Mouse (Mus musculus): Measurements from ENCODE around the gene Fxn.
"Not testable (repeated sequence)": the region's sequence is repeated elsewhere in the genome, so short reads cannot be mapped to it uniquely, and the experiment has no call there.

Fxn gene

DNA sequence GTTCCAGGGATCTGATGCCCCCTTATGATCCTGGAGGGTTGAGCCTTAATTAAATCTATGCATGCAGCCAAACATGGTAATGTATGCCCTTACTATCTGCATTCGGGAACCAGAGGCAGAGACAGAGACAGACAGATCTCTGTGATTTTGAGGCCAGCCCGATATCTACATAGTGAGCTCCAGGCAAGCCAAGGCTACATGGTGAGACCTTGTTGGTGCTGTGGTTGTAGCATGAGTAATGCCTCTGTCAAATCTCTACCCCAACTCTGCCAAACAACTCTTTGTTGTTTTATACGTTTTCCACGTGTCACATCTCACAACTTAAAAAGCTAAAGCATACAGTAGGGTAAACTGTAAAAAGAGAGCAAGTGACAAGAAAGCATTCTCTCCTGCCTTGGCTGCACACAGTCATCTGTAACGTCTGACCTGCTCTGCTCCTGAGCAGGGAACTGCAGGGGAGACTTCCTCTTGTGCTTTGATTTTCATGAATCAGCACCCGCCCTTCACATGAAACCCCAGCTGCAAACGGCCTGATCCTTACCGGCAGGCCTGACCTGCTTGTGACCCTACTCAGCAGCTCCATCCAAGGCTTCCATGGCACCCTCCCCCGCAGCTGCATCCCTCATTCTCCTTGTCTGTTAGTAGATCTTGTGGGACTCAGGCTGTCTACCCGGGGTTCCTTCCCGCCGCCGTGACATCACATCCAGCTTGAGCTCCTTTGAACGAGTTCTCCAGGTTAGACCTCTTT is 38.4 kb downstream of the Fxn start:
- peak; percentile 82 for DNase-seq (ENCODE audit: low spot score)

DNA sequence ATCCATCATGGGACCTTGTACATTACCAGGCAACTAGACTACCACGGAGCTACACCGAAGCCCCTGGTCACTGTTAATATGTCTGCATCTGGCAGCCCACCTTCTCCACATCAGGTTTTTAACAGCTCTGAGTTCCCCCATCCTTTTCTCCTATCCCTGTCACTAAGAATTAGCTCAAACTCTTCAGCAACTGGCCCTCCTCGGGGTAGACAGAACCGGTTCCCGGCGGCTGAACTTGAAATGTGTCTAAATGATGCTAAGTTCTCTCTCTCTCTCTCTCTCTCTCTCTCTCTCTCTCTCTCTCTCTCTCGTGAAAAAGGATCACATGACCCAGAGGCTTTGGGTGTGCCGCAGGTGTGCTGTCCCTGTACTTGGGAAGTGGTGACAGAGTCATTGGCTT is 39.1 kb downstream of the Fxn start:
- no peak for DNase-seq (ENCODE audit: low spot score)

DNA sequence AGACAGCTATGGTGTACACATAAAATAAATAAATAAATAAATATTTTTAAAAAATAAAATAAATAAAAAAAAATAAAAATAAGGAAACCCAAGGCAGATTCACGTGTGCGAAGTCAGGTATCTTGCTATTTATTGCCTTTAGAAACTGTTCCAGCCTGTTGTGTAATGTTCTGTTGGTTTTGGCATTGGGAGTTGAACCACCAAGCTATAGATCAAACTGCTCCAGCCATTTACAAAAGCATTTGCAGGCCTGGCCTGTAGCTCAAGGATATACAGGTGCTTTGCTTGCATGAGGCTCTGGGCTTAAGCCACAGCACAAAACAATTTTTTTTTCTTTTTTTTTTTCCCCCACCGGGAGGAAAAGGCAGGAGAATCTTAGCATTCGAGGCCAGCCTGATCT is 42.4 kb downstream of the Fxn start:
- DNase-seq (ENCODE audit: low spot score), result no peak

GRCm38 (mm10) chr19:24232356-24232755 is 48.0 kb downstream of the Fxn start:
- not testable (repeated sequence) for DNase-seq (ENCODE audit: low spot score)

DNA sequence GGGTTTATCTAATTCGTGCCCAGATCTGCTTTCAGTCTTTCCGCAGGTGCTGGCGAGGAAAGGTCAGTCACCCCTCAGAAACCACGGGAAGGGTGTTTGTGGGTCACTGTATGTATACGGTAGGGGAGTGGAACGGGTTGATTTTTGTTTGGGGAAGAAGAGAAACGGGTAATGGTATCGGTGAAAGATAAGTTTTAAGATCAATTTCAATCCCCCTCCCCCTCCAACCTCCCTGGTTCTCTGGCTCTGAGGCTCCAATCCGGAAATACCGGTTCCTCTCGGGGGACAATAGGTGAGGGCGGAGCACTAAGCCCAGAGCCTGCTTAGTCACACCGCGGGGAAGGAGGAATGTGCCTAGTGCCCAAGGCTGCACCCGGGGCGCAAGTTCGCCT is 55.1 kb downstream of the Fxn start:
- peak; percentile 77 for DNase-seq (ENCODE audit: low spot score)

- peak; percentile 65 for DNase-seq (ENCODE audit: low spot score)
Observed at GRCm38 (mm10) chr19:24224500-24225304, 55.7 kb downstream of the Fxn start, which contains the start of gene Tjp2. Gene Tjp2 (minus strand): TSS chr19:24225030.

DNA sequence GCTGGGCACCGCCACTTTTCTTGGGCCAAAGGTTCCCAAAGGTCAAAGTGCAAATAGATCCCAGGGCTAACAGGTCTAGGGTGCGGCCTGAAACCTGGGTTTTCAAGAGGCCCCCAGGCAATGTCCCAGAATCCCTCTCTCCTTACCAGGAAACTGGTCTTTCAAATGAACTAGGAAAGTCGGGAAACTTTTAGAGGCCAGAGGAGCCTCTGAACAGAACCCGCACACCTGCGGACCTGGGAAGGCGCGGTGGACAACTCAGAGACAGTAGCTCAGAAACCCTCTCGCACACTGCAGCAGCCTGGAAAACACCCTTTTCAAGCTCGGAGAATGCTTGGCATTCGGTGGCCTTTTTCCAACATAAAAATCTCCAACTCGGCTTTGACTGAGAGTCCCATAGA is 56.6 kb downstream of the Fxn start:
- DNase-seq (ENCODE audit: low spot score), result peak; percentile 20

DNA sequence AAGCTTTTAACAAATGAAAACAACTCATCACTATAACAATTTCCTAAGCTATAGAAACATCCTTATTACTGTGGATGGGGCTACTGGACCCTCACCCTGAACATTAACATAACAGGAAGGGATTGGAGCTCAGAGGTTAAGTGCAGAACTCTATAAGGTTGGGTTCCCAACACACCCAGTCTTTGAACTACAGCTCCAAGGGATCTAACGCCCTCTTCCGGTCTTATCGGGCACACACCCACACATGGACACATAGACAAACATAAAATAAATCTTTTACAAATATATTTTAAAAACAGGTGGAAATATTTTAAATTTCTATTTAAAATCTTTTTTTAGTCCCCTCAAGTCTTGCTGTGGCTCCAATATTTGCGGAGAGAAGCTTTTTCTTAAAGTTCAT is 59.0 kb downstream of the Fxn start:
- DNase-seq (ENCODE audit: low spot score), result no peak

DNA sequence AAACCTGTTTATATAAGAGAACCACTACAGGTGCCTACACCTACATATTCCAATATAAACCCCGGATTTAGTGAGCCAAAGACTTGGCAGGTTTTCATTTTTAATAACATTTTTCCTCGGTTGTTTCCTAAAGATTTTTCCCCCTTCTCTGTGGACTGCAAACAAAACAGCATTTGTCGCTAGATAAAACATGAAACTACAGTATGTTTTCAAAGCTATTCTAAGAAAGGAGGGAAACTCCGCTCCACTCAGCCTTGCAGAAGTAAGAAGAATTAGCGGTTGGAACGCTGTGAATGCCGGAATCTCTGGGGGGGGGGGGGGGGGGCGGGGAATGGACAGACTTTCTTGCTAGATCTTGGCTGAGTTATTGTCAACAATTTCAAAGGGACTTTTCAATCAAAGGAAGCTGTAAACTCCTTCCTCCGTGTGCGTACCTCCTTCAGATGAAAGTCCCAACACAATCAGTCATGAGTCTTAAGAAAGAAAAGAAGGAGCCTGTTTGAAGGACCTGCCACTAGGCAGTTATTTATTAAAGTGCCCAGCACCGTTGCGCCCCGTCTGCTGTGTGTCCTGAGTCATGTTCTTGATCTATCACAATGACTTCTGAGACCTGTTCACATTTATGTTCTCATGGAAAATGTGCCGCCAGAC is 59.5 kb downstream of the Fxn start:
- DNase-seq (ENCODE audit: low spot score), result peak; percentile 42

DNA sequence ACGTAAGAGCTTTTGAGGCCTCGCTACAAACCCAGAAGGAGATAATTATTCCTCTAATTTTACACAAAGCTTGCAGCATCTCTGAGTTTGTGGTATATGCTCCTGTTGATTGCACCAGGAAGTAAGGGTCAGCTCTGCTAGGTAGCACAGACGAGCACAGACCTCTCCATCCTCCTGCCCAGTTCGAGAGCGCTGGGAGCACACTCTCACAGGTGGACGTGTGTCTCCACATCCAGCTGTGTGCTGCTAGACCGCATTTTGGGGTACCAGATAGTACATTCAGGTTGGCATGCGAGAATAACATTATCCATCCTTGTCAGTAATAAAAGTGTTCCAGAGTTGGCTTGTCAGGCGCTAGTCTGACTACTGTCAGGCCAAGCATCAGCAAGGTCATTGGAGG is 61.4 kb downstream of the Fxn start:
- no peak for DNase-seq (ENCODE audit: low spot score)

DNA sequence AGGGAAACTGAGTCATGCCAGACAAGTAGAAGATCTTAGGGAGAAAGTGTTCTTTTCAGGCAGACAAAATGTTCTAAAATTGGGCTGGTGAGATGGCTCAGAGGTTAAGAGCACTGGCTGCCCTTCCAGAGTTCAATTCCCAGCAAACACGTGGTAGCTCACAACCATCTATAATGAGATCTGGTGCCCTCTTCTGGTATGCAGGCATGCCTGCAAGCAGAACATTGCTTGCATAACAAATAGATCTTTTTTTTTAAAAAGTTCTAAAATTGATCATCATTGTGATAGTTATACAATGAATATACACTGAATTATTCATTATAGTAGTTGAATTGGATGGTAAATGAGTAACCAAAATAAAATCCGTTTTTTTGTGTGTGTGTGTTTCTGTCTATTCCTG is 62.1 kb downstream of the Fxn start:
- no peak for DNase-seq (ENCODE audit: low spot score)

DNA sequence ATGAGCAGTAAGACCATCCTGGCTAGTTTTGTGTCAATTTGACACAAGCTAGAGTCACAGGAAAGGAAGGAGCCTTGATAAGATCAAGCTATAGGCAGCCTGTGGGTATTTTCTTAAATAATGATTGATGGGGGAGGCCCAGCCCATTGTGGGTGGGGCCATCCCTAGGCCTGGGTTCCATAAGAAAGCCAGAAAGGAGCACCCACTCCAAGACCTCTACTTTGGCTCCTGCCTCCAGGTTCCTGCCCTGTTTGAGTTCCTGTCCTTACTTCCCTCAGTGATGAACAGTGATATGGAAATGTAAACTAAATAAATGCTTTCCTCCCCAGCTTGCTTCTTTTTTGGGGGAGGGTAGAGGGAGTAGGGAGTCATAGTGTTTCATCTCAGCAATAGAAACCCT is 62.6 kb downstream of the Fxn start:
- no peak for DNase-seq (ENCODE audit: low spot score)

- no peak for DNase-seq (ENCODE audit: low spot score)
Observed at GRCm38 (mm10) chr19:24216771-24217170, 63.6 kb downstream of the Fxn start.

DNA sequence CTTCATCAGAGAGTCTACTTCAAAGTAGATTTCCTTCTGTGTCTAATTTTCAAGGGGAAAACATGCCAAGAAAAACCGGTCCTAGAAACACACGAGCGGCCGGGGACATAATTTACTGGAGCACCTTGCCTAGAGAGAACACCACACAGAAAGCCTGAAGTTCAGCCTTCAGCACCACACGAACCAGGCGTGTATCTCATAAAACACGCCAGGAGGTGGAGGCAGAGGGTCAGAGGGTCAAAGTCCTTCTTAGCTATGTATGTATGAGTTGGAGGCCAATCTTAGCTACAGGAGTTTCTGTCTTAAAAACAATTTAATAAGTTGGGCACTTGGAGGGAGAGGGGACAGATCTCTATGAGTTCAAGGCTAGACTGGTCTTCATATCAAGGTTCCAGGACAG is 65.5 kb downstream of the Fxn start:
- DNase-seq (ENCODE audit: low spot score), result no peak

- peak; percentile 74 for DNase-seq (ENCODE audit: low spot score)
Observed at GRCm38 (mm10) chr19:24213299-24213698, 67.1 kb downstream of the Fxn start.

- DNase-seq (ENCODE audit: low spot score), result no peak
Observed at GRCm38 (mm10) chr19:24212552-24213249, 67.7 kb downstream of the Fxn start.

All from embryo, embryonic 10 days (tissue).